Mouse (Mus musculus): ENCODE measurements around the gene Stk33.

- no peak for TF ChIP-seq CTCF (IDR thresholded peaks at IDR 0.05; ENCODE audit: low read depth, low read length)
- TF ChIP-seq POLR2A (IDR thresholded peaks at IDR 0.05; ENCODE audit: insufficient read depth, low read length): no peak
- no peak for TF ChIP-seq EP300 (IDR thresholded peaks at IDR 0.05; ENCODE audit: insufficient read depth, low read depth, low read length)
These were observed 204.4 kb downstream of the Stk33 start for GRCm38 (mm10) chr7:109234476-109234875.
